Mouse (Mus musculus) forebrain, embryonic 14.5 days (tissue): ENCODE results near the gene Cmip. TPM values are rescaled to one million over a fixed set of nuclear protein-coding genes. Genes with fewer than 3 reads are reported as not detected.

Experiments used
- ATAC-seq: fragments of 200-750 bp; cut with Nextera tagmentation; 2 replicates; pipeline ENCODE4 v1.8.0; 2017; ENCODE audit warnings: mild to moderate bottlenecking, moderate library complexity
- DNase-seq: peaks from one replicate; pipeline ENCODE4 v3.0.0-alpha.2; 2015; ENCODE audit warnings: low spot score
- H3K27ac ChIP-seq: fragments of 300-500 bp; sonication (generic); 2 replicates; pipeline ENCODE4 v1.5.1; 2014; ENCODE audit warnings: low read depth, mild to moderate bottlenecking, control low read depth, low read length, moderate library complexity
- H3K27me3 ChIP-seq: fragments of 300-500 bp; sonication (generic); replicated peaks from 2 replicates; pipeline ENCODE4 v1.6.1; 2014; ENCODE audit warnings: low read length, control low read depth, mixed read lengths; ENCODE audit not compliant: control insufficient read depth, insufficient read depth
- H3K36me3 ChIP-seq: fragments of 300-500 bp; sonication (generic); 2 replicates; pipeline ENCODE4 v1.6.1; 2014; ENCODE audit warnings: low read length, control low read depth; ENCODE audit not compliant: control insufficient read depth, insufficient read depth
- H3K4me1 ChIP-seq: fragments of 300-500 bp; sonication (generic); 2 replicates; pipeline ENCODE4 v1.6.1; 2014; ENCODE audit warnings: antibody characterized with exemption, low read length, control low read depth; ENCODE audit not compliant: control insufficient read depth, insufficient read depth
- H3K4me2 ChIP-seq: fragments of 300-500 bp; sonication (generic); 2 replicates; pipeline ENCODE4 v1.6.1; 2014; ENCODE audit warnings: mild to moderate bottlenecking, control low read depth, low read length
- H3K4me3 ChIP-seq: fragments of 300-500 bp; sonication (generic); 2 replicates; pipeline ENCODE4 v1.5.1; 2014; ENCODE audit warnings: low read depth, low read length, control low read depth
- H3K9ac ChIP-seq: fragments of 300-500 bp; sonication (generic); 2 replicates; pipeline ENCODE4 v1.6.1; 2014; ENCODE audit warnings: mild to moderate bottlenecking, low read length, control low read depth, moderate library complexity
- H3K9me3 ChIP-seq: fragments of 300-500 bp; sonication (generic); replicated peaks from 2 replicates; pipeline ENCODE4 v1.6.1; 2016; ENCODE audit warnings: low read length, control low read depth, mixed read lengths; ENCODE audit not compliant: control insufficient read depth
- WGBS: fragments of 180-500 bp; shearing (Covaris S2); extraction: QIAGEN DNeasy Blood & Tissue Kit; methylation state at CpG from one replicate; pipeline ENCODE4 v1.1.7; 2014; 5-methylcytosine and 5-hydroxymethylcytosine counted together
- polyA plus RNA-seq: library from polyadenylated mRNA; unstranded; fragments of >200 nt; fragmentation: Nextera tagmentation; extraction: Ambion mirVana; gene quantifications from 2 replicates; pipeline ENCODE4 v1.2.1, GENCODE M21; 2014

The Cmip gene
- polyA plus RNA-seq, 1 experiment from 2014 or later = 57.4 TPM

DNA sequence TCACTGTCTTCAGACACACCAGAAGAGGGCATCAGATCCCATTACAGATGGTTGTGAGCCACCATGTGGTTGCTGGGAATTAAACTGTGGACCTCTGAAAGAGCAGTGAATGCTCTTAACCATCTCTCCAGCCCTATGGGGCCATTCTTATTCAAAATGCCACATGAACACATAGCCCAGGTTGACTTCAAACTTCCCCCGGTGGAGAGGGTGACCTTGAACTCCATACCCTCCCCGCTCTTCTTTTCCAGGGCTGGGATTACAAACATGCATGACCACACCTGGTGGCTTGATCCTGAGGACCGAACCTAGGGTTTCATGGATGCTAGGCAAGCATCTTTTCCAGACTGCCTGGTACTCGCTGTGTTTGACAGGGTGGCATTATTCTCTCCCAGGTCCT is 20.3 kb upstream of the Cmip start:
- Histone ChIP-seq H3K27ac (no peak overlapping the region), H3K4me1 (no peaks in the 10 kb centered on the region), H3K27me3 (no peaks in the 10 kb centered on the region), H3K9ac (no peak overlapping the region), H3K36me3 (no peaks in the 10 kb centered on the region), H3K4me2 (no peak overlapping the region), H3K9me3 (no peaks in the 10 kb centered on the region), H3K4me3 (no peak overlapping the region)
- ATAC-seq = no peak
- DNase-seq = no peak
- WGBS = 93% methylated on average over 4 of the region's 4 CpGs

DNA sequence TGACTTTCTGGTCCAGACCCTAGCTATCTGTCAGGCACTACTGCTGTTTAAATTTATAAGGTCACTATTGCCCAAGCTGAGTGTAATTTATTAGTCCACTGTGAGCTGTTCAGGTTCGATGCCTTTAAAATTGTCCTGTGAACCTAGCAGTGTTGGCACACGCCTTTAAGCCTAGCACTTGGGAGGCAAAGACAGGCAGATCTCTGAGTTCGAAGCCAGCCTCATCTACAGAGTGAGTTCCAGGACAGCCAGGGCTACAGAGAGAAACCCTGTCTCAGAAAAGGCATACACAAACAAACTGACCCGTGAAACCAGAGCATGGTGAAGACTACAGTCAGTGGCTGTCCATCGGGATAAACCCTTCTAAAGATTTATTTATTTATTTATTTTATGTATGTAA is 16.5 kb upstream of the Cmip start:
- no peak overlapping the region for H3K4me3 ChIP-seq
- no peak overlapping the region for H3K27ac ChIP-seq
- no peaks in the 10 kb centered on the region for H3K9me3 ChIP-seq
- H3K36me3 ChIP-seq = no peaks in the 10 kb centered on the region
- no peaks in the 10 kb centered on the region for H3K4me1 ChIP-seq
- H3K4me2 ChIP-seq = no peak overlapping the region
- no peak overlapping the region for H3K9ac ChIP-seq
- no peak for DNase-seq
- H3K27me3 ChIP-seq = no peaks in the 10 kb centered on the region
- WGBS = 92% methylated on average over 5 of the region's 5 CpGs
- no peak for ATAC-seq

DNA sequence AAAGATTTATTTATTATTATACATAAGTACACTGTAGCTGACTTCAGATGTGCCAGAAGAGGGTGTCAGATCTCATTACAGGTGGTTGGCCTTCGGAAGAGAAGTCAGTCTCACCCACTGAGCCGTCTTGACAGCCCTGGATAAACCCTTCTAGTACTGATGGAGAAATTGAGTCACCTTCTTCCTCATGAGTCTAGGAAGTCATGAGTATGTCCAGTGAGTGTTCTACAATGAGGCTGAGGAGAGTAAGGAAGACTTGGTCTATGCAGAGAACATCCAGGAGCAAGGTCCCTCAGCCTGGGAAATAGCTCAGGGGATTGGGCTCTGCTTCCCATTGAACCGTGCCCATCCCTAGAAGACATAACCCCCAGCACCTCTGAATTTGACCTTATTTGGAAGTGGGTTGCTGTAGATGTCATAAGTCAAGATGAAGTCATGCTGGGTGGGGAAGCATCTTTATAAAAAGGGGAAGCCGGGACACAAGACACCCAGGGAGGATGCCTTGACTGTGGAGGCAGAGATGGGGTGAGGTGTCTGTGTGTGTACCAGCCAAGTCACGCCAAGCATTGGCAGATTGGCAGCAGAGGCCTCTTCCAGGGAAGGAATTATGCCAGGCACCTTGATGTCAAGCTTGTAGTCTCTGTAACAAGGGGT is 15.9 kb upstream of the Cmip start:
- Histone ChIP-seq H3K9ac (no peak overlapping the region), H3K27me3 (no peaks in the 10 kb centered on the region)
- DNase-seq = no peak

GRCm38 (mm10) chr8:117241848-117242247 is 15.0 kb upstream of the Cmip start:
- no peaks in the 10 kb centered on the region for H3K4me1 ChIP-seq
- no peak for ATAC-seq
- 27% methylated on average over 3 of the region's 3 CpGs for WGBS
- H3K9ac ChIP-seq = no peak overlapping the region
- no peaks in the 10 kb centered on the region for H3K27me3 ChIP-seq
- H3K9me3 ChIP-seq = no peaks in the 10 kb centered on the region
- no peak overlapping the region for H3K4me2 ChIP-seq
- H3K36me3 ChIP-seq = no peaks in the 10 kb centered on the region
- no peak overlapping the region for H3K4me3 ChIP-seq
- no peak for DNase-seq
- no peak overlapping the region for H3K27ac ChIP-seq

More for the DNA sequence above, 15.9 kb upstream of the Cmip start:
- no peaks in the 10 kb centered on the region for H3K9me3 ChIP-seq
- H3K4me3 ChIP-seq = no peak overlapping the region
- 87% methylated on average over 5 of the region's 5 CpGs for WGBS
- H3K27ac ChIP-seq = no peak overlapping the region
- H3K4me1 ChIP-seq = no peaks in the 10 kb centered on the region
- no peaks in the 10 kb centered on the region for H3K36me3 ChIP-seq
- no peak overlapping the region for H3K4me2 ChIP-seq
- ATAC-seq = no peak

- H3K9ac ChIP-seq = no peak overlapping the region
- no peaks in the 10 kb centered on the region for H3K36me3 ChIP-seq
- no peak overlapping the region for H3K4me3 ChIP-seq
- ATAC-seq (no peak), DNase-seq (no peak)
- no peak overlapping the region for H3K27ac ChIP-seq
- H3K9me3 ChIP-seq = no peaks in the 10 kb centered on the region
- H3K4me2 ChIP-seq = no peak overlapping the region
- no peaks in the 10 kb centered on the region for H3K27me3 ChIP-seq
- H3K4me1 ChIP-seq = no peaks in the 10 kb centered on the region
- 75% methylated on average over 6 of the region's 6 CpGs for WGBS
These were observed 14.6 kb upstream of the Cmip start for GRCm38 (mm10) chr8:117242286-117242685.

GRCm38 (mm10) chr8:117244601-117245000 is 12.3 kb upstream of the Cmip start:
- Histone ChIP-seq H3K4me3 (no peak overlapping the region), H3K4me1 (no peaks in the 10 kb centered on the region), H3K9ac (no peak overlapping the region), H3K27ac (no peak overlapping the region), H3K27me3 (no peaks in the 10 kb centered on the region), H3K4me2 (no peak overlapping the region), H3K36me3 (no peaks in the 10 kb centered on the region), H3K9me3 (no peaks in the 10 kb centered on the region)
- no peak for ATAC-seq
- WGBS = 57% methylated on average over 6 of the region's 6 CpGs
- DNase-seq = no peak

GRCm38 (mm10) chr8:117248341-117248740 is 8.5 kb upstream of the Cmip start:
- Histone ChIP-seq H3K27me3 (no peaks in the 10 kb centered on the region), H3K36me3 (no peaks in the 10 kb centered on the region), H3K4me3 (no peak overlapping the region), H3K4me2 (no peak overlapping the region), H3K4me1 (no peaks in the 10 kb centered on the region), H3K27ac (no peak overlapping the region), H3K9ac (no peak overlapping the region), H3K9me3 (no peaks in the 10 kb centered on the region)
- ATAC-seq (no peak), DNase-seq (no peak)
- 92% methylated on average over 11 of the region's 11 CpGs for WGBS

DNA sequence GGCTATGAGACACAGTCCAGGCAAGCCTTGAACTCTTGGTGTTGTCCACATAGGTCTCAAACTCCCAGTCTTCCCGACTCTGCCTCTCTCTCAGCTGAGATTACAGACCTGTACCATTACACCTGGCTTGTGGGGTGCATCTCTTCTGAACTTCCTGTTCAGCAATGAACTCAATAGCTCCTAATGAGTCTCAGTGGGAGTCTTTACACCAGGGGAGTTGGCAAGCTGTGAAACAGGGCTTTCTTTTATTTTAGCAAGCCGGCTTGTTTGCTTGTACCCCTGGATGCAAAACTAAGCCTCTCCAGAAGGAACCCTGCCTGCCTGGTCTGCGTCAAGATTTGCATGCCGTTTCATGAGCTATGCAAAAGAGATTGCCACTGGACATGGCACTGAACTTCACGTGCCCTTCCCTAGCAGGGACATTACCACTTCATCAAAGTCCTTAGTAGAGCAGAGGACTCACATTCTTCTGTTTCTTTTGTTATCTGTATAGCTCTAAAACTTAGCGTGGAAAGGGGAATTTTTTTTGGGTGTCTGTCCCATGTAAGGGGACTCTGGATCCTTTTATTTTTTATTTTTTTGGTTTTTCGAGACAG is 5.7 kb upstream of the Cmip start:
- 31% methylated on average over 7 of the region's 7 CpGs for WGBS
- no peak for ATAC-seq
- no peak for DNase-seq
- no peak overlapping the region for H3K4me2 ChIP-seq
- no peaks in the 10 kb centered on the region for H3K36me3 ChIP-seq
- H3K27me3 ChIP-seq = no peaks in the 10 kb centered on the region
- no peaks in the 10 kb centered on the region for H3K4me1 ChIP-seq
- no peak overlapping the region for H3K27ac ChIP-seq
- H3K9ac ChIP-seq = no peak overlapping the region
- no peak overlapping the region for H3K4me3 ChIP-seq
- no peaks in the 10 kb centered on the region for H3K9me3 ChIP-seq

DNA sequence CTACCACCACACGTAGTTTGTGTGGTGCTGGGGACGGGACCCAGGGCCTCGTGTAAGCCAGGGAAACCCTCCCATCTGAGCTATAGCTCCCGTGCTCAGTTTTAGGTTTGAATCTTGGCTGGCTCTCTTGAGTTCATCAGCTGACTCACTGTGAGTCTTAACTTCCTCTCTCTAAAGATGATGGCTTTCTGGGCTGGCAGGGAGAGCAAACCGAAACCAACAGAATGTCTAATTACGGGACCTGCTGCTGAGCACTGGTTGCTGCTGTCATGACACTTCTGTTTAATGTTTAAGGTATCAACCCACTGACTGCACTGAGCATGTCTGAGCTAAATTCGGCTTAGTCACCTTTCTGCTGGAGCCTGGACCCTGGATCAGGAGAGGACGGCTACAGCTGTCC is 4.2 kb upstream of the Cmip start:
- Histone ChIP-seq H3K9ac (no peak overlapping the region), H3K9me3 (no peaks in the 10 kb centered on the region), H3K27ac (no peak overlapping the region), H3K4me3 (no peak overlapping the region), H3K36me3 (no peaks in the 10 kb centered on the region), H3K27me3 (no peaks in the 10 kb centered on the region), H3K4me2 (no peak overlapping the region), H3K4me1 (no peaks in the 10 kb centered on the region)
- WGBS = 95% methylated on average over 8 of the region's 8 CpGs
- DNase-seq = no peak
- ATAC-seq = no peak
